Mouse (Mus musculus) naive thymus-derived CD4-positive, alpha-beta T cell, adult 2 months (primary cell): Measurements from ENCODE around the gene Cyth3.

Experiments used
- DNase-seq: peaks from one replicate; pipeline ENCODE4 v3.0.0-alpha.2; 2011; ENCODE audit warnings: low read depth

Gene Cyth3

GRCm38 (mm10) chr5:143706030-143706821 lies 84.0 kb downstream of the Cyth3 start:
- no peak for DNase-seq

- no peak for DNase-seq
Observed at GRCm38 (mm10) chr5:143706822-143707200, 84.6 kb downstream of the Cyth3 start.

- peak; percentile 70 for DNase-seq
Observed at GRCm38 (mm10) chr5:143711326-143711725, 89.1 kb downstream of the Cyth3 start.

- no peak for DNase-seq
Observed at GRCm38 (mm10) chr5:143712011-143712800, 90.0 kb downstream of the Cyth3 start.

- no peak for DNase-seq
Observed at GRCm38 (mm10) chr5:143721962-143722361, 99.7 kb downstream of the Cyth3 start.

- DNase-seq, result peak; percentile 60
Observed at GRCm38 (mm10) chr5:143730915-143731314, 108.7 kb downstream of the Cyth3 start.

- peak; percentile 45 for DNase-seq
Observed at GRCm38 (mm10) chr5:143731483-143732112, 109.4 kb downstream of the Cyth3 start.

GRCm38 (mm10) chr5:143732180-143732891 lies 110.1 kb downstream of the Cyth3 start, which contains the start of gene Usp42:
TSS of gene Usp42 (minus strand) at chr5:143732280.
- DNase-seq, result peak; percentile 95

- no peak for DNase-seq
Observed at GRCm38 (mm10) chr5:143749630-143750208, 127.5 kb downstream of the Cyth3 start.

GRCm38 (mm10) chr5:143755529-143756141 lies 133.4 kb downstream of the Cyth3 start:
- DNase-seq, result no peak

GRCm38 (mm10) chr5:143757755-143758443 lies 135.7 kb downstream of the Cyth3 start:
- DNase-seq, result peak; percentile 61

GRCm38 (mm10) chr5:143759554-143759953 lies 137.3 kb downstream of the Cyth3 start:
- DNase-seq, result no peak
